In genomic region chr4:54905399-54905953, GRCm38 (mm10) we compare ENCODE assay signal across 19 mouse cellular contexts.
"Had no signal": no experiment of that assay in that cellular context is flagged by ENCODE, and none has a peak within 500 bp of the region (broad histone marks: within the 10 kb centered on the region; RNA-seq: fewer than 3 reads in every experiment).

No protein-coding gene starts in this region.

- H3K27me3 ChIP-seq: limb, embryonic 12.5 days; limb, embryonic 15.5 days; liver, embryonic 13.5 days; midbrain, embryonic 15.5 days; neural tube, embryonic 12.5 days; neural tube, embryonic 15.5 days; stomach, embryonic 15.5 days had no signal

- H3K4me3 ChIP-seq: limb, embryonic 12.5 days; limb, embryonic 15.5 days; liver, embryonic 13.5 days; midbrain, embryonic 15.5 days; neural tube, embryonic 12.5 days; neural tube, embryonic 15.5 days; stomach, embryonic 15.5 days had no signal

- ATAC-seq: midbrain, embryonic 15.5 days had no signal

- H3K36me3 ChIP-seq: limb, embryonic 12.5 days; limb, embryonic 15.5 days; liver, embryonic 13.5 days; midbrain, embryonic 15.5 days; neural tube, embryonic 12.5 days; neural tube, embryonic 15.5 days; stomach, embryonic 15.5 days had no signal

- H3K4me1 ChIP-seq: limb, embryonic 12.5 days; liver, embryonic 13.5 days; midbrain, embryonic 15.5 days; neural tube, embryonic 12.5 days; neural tube, embryonic 15.5 days; stomach, embryonic 15.5 days had no signal

- H3K9ac ChIP-seq: limb, embryonic 12.5 days; limb, embryonic 15.5 days; liver, embryonic 13.5 days; midbrain, embryonic 15.5 days; neural tube, embryonic 12.5 days; neural tube, embryonic 15.5 days; stomach, embryonic 15.5 days had no signal

- DNase-seq: kidney, adult 18-20 months; kidney, postnatal 4 days; left cerebral cortex, postnatal 4 days; liver, embryonic 13.5 days; lung, adult 2 months; lung, postnatal 14 days; lung, postnatal 4 days; right cerebral cortex, adult 18-20 months; right cerebral cortex, postnatal 14 days; right cerebral cortex, postnatal 4 days; spleen, adult 18-20 months; thymus, postnatal 25 days had no signal

- H3K4me2 ChIP-seq: limb, embryonic 12.5 days; limb, embryonic 15.5 days; liver, embryonic 13.5 days; midbrain, embryonic 11.5 days; midbrain, embryonic 15.5 days; neural tube, embryonic 12.5 days; neural tube, embryonic 15.5 days; stomach, embryonic 15.5 days had no signal

- H3K27ac ChIP-seq: limb, embryonic 12.5 days; limb, embryonic 15.5 days; liver, embryonic 13.5 days; midbrain, embryonic 15.5 days; neural tube, embryonic 12.5 days; neural tube, embryonic 15.5 days; stomach, embryonic 15.5 days had no signal

- H3K9me3 ChIP-seq: limb, embryonic 12.5 days; limb, embryonic 15.5 days; liver, embryonic 13.5 days; midbrain, embryonic 15.5 days; neural tube, embryonic 12.5 days; neural tube, embryonic 15.5 days; stomach, embryonic 15.5 days had no signal
